Mouse (Mus musculus): ENCODE measurements at regions not wholly inside any gene's neighbourhood (a gene's known extent, or its start where the extent isn't known, plus 50 kb on each side); places are given as distances from the start of the nearest gene placed in this dataset.

DNA sequence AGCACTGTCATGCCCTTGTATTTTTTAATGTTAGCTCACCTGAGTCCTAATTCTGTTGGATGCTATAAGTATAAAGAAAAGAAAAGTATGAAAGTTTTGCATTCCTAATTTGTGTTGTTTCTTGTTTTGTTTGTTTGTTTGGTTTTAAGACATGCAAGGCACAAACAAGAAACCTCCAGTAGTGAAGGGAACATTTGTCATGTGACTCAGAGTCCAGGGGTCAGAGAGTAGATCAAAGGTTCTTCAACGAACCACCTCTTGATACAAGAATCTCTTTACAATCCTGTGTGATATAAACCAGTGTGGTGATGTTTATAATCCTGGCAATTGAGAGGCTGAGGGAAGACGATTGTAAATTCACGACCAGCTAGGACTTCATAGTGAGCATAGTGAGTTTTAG lies 300.5 kb downstream of the Zfp619 start:
- 31% methylated on average over 3 of the region's 3 CpGs for WGBS
- Histone ChIP-seq H3K27ac (replicated peaks; ENCODE audit: low read depth, low read length) (no peak overlapping the region), H3K4me1 (ENCODE audit: control insufficient read depth, insufficient read depth, low read length) (no peaks in the 10 kb centered on the region), H3K4me2 (replicated peaks; ENCODE audit: low read depth, low read length, severe bottlenecking) (no peak overlapping the region), H3K36me3 (ENCODE audit: control insufficient read depth, insufficient read depth, low read length) (no peaks in the 10 kb centered on the region), H3K27me3 (ENCODE audit: control insufficient read depth, insufficient read depth, low read length) (no peaks in the 10 kb centered on the region), H3K4me3 (replicated peaks; ENCODE audit: low read length) (no peak overlapping the region), H3K9me3 (ENCODE audit: control insufficient read depth, low read length) (no peaks in the 10 kb centered on the region), H3K9ac (ENCODE audit: low read depth, low read length, severe bottlenecking) (no peak overlapping the region)
- ATAC-seq (ENCODE audit: low FRiP score, low read depth), result no peak
- no peak for TF ChIP-seq POLR2A (IDR thresholded peaks at IDR 0.05; ENCODE audit: borderline replicate concordance, extremely low read depth, insufficient read depth, insufficient read length)
- DNase-seq (ENCODE audit: low spot score), result no peak

DNA sequence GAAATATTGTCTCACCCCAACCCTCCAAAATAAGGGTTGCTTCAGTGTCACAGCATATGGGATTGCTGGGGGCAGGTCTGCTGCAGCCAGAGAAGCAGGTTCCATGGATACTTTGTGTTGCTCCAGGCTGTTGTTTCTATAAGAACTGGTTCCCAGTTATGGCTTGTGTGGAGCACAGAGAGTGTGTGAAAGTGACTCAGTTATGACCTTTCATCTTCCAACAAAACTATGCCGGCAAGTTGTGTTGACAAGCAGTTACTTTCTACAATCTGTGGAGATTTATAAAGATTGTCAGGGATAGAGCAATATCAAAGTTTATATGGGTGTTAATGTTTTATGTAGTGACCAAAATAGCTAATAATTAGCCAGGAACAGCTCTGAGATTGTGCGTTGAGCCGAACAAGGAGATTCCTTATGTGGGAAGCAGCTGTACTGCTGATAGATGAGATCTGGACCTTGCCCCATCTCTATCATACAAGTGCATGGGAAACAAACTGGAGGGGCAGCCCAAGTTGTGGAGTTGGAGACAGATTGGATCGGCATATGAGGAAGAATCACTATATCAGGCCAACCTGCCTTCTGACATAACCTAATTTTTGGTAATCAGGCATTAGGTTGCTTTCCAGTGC lies 305.1 kb downstream of the Zfp619 start:
- H3K4me2 ChIP-seq (replicated peaks; ENCODE audit: low read depth, low read length, severe bottlenecking), result no peak overlapping the region
- no peak for TF ChIP-seq POLR2A (IDR thresholded peaks at IDR 0.05; ENCODE audit: borderline replicate concordance, extremely low read depth, insufficient read depth, insufficient read length)
- 87% methylated on average over 4 of the region's 4 CpGs for WGBS
- no peaks in the 10 kb centered on the region for H3K4me1 ChIP-seq (ENCODE audit: control insufficient read depth, insufficient read depth, low read length)
- H3K27me3 ChIP-seq (ENCODE audit: control insufficient read depth, insufficient read depth, low read length), result no peaks in the 10 kb centered on the region
- ATAC-seq (ENCODE audit: low FRiP score, low read depth) (no peak), DNase-seq (ENCODE audit: low spot score) (no peak)
- no peak overlapping the region for H3K27ac ChIP-seq (replicated peaks; ENCODE audit: low read depth, low read length)
- H3K9ac ChIP-seq (ENCODE audit: low read depth, low read length, severe bottlenecking), result no peak overlapping the region
- H3K4me3 ChIP-seq (replicated peaks; ENCODE audit: low read length), result no peak overlapping the region
- H3K9me3 ChIP-seq (ENCODE audit: control insufficient read depth, low read length), result no peaks in the 10 kb centered on the region
- H3K36me3 ChIP-seq (ENCODE audit: control insufficient read depth, insufficient read depth, low read length), result no peaks in the 10 kb centered on the region

DNA sequence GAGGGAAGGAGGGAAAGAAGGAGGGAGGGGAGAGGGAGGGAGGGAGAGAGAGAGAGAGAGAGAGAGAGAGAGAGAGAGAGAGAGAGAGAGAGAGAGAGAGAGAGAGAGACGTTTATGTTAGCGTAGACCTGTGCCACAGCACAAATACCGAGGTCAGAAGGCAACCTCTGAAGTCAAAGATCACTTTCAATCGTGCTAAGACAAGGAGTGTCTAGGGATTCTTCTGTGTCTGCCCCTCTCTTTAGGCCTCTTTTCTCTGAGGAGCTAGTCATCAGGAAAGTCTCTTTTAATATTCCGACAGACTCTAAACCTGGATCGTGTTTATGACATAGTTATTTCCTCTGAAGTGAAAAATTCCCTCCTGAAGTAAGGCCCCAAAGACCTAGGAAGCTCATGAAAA lies 310.8 kb downstream of the Zfp619 start:
- ATAC-seq (ENCODE audit: low FRiP score, low read depth), result no peak
- H3K4me2 ChIP-seq (replicated peaks; ENCODE audit: low read depth, low read length, severe bottlenecking), result no peak overlapping the region

DNA sequence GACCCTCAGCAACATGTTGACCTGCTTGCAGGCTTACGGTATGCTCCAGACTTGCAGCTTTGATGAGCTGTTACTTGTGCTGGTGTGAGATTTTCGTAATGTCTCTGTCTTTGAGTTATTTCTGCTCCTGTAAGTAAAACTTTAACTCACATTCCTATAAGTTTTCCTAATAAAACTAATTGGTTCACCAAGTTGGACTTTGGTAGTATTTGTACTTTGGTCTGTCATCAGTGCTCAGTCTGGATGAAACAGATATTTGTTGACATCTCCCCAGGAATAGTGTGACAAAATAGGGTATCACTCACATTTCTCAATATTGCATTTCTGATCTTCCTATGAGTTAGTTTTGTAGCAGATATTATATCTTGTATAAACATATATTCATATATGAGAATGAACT lies 313.3 kb downstream of the Zfp619 start:
- H3K4me3 ChIP-seq (replicated peaks; ENCODE audit: low read length), result no peak overlapping the region
- ATAC-seq (ENCODE audit: low FRiP score, low read depth), result no peak

More for the DNA sequence above, 310.8 kb downstream of the Zfp619 start:
- TF ChIP-seq POLR2A (IDR thresholded peaks at IDR 0.05; ENCODE audit: borderline replicate concordance, extremely low read depth, insufficient read depth, insufficient read length), result no peak
- Histone ChIP-seq H3K36me3 (ENCODE audit: control insufficient read depth, insufficient read depth, low read length) (no peaks in the 10 kb centered on the region), H3K27ac (replicated peaks; ENCODE audit: low read depth, low read length) (no peak overlapping the region), H3K9ac (ENCODE audit: low read depth, low read length, severe bottlenecking) (no peak overlapping the region), H3K27me3 (ENCODE audit: control insufficient read depth, insufficient read depth, low read length) (no peaks in the 10 kb centered on the region), H3K4me1 (ENCODE audit: control insufficient read depth, insufficient read depth, low read length) (no peaks in the 10 kb centered on the region), H3K9me3 (ENCODE audit: control insufficient read depth, low read length) (no peaks in the 10 kb centered on the region), H3K4me3 (replicated peaks; ENCODE audit: low read length) (no peak overlapping the region)
- 46% methylated on average over 6 of the region's 6 CpGs for WGBS
- no peak for DNase-seq (ENCODE audit: low spot score)

DNA sequence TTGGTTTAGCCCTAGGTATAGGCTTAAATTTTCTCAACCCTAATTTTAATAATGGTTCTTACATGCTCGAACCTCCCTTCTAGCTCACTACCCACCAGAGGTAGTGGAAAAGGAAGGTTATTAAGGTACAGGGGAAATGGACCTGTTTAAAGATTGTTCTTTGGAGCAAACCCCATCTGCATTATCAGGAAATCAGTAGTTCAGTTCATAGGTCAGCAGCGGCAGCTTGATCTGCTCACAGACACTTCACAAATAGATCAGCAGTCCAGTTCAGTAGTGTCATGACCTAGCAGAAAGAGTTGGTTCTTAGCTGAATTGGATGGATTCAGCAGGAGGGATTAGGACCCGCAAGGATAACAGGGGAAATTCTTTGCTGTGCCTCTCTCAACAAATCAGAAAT lies 324.4 kb downstream of the Zfp619 start:
- H3K27ac ChIP-seq (replicated peaks; ENCODE audit: low read depth, low read length), result no peak overlapping the region
- ATAC-seq (ENCODE audit: low FRiP score, low read depth), result no peak
- no peak overlapping the region for H3K4me3 ChIP-seq (replicated peaks; ENCODE audit: low read length)
- DNase-seq (ENCODE audit: low spot score), result no peak
- no peak overlapping the region for H3K9ac ChIP-seq (ENCODE audit: low read depth, low read length, severe bottlenecking)
- H3K4me2 ChIP-seq (replicated peaks; ENCODE audit: low read depth, low read length, severe bottlenecking), result no peak overlapping the region
- no peaks in the 10 kb centered on the region for H3K4me1 ChIP-seq (ENCODE audit: control insufficient read depth, insufficient read depth, low read length)
- WGBS, result 69% methylated on average over 3 of the region's 3 CpGs
- H3K27me3 ChIP-seq (ENCODE audit: control insufficient read depth, insufficient read depth, low read length), result no peaks in the 10 kb centered on the region
- H3K9me3 ChIP-seq (ENCODE audit: control insufficient read depth, low read length), result no peaks in the 10 kb centered on the region
- H3K36me3 ChIP-seq (ENCODE audit: control insufficient read depth, insufficient read depth, low read length), result no peaks in the 10 kb centered on the region
- no peak for TF ChIP-seq POLR2A (IDR thresholded peaks at IDR 0.05; ENCODE audit: borderline replicate concordance, extremely low read depth, insufficient read depth, insufficient read length)

More for the DNA sequence above, 313.3 kb downstream of the Zfp619 start:
- 97% methylated on average over 2 of the region's 2 CpGs for WGBS
- H3K27ac ChIP-seq (replicated peaks; ENCODE audit: low read depth, low read length), result no peak overlapping the region
- no peaks in the 10 kb centered on the region for H3K4me1 ChIP-seq (ENCODE audit: control insufficient read depth, insufficient read depth, low read length)
- DNase-seq (ENCODE audit: low spot score), result no peak
- H3K4me2 ChIP-seq (replicated peaks; ENCODE audit: low read depth, low read length, severe bottlenecking), result no peak overlapping the region
- no peaks in the 10 kb centered on the region for H3K36me3 ChIP-seq (ENCODE audit: control insufficient read depth, insufficient read depth, low read length)
- no peaks in the 10 kb centered on the region for H3K27me3 ChIP-seq (ENCODE audit: control insufficient read depth, insufficient read depth, low read length)
- no peak overlapping the region for H3K9ac ChIP-seq (ENCODE audit: low read depth, low read length, severe bottlenecking)
- no peaks in the 10 kb centered on the region for H3K9me3 ChIP-seq (ENCODE audit: control insufficient read depth, low read length)
- no peak for TF ChIP-seq POLR2A (IDR thresholded peaks at IDR 0.05; ENCODE audit: borderline replicate concordance, extremely low read depth, insufficient read depth, insufficient read length)
